Mouse (Mus musculus) megakaryocyte, embryonic 14.5 days (primary cell): ENCODE measurements around the gene Tnk2.

Source experiments
- FLI1 ChIP-seq: IDR thresholded peaks from 2 replicates; pipeline ENCODE4 v1.6.1; 2012; ENCODE audit warnings: low read length, inconsistent platforms, mixed read lengths
- GATA1 ChIP-seq: IDR thresholded peaks from 3 replicates; pipeline ENCODE4 v1.6.1; 2012; ENCODE audit warnings: mixed read lengths, low read length, inconsistent platforms, borderline replicate concordance

DNA sequence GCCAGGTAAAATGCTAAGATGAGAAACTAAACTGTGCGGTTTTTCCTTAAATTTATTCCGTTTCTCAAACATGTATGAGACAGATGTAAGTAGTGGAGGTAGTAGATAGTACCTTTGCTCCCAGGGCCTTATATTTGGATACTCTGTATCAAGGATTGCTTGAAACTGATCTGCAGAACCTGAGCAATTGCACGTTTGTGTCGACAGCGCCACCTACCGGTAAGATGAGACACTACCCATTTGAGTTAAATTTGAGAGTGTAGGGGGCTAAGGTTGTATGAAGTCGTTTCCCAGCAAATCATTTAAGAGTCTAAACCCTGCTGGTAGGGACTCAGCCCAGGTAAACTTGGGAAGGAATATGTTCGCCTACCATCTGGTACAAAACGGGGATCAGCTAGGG lies 45.8 kb downstream of the Tnk2 start:
- TF ChIP-seq GATA1 (no peak), FLI1 (no peak)
